Mouse (Mus musculus): ENCODE measurements around the gene Snta1. TPM values are rescaled to one million over a fixed set of nuclear protein-coding genes. Genes with fewer than 3 reads are reported as not detected.
A peak's percentile ranks its signal among the peaks of the same experiment; 100 is the strongest.

The Snta1 gene
- polyA plus RNA-seq, 1 experiment from 2014 or later = 23.7 TPM

DNA sequence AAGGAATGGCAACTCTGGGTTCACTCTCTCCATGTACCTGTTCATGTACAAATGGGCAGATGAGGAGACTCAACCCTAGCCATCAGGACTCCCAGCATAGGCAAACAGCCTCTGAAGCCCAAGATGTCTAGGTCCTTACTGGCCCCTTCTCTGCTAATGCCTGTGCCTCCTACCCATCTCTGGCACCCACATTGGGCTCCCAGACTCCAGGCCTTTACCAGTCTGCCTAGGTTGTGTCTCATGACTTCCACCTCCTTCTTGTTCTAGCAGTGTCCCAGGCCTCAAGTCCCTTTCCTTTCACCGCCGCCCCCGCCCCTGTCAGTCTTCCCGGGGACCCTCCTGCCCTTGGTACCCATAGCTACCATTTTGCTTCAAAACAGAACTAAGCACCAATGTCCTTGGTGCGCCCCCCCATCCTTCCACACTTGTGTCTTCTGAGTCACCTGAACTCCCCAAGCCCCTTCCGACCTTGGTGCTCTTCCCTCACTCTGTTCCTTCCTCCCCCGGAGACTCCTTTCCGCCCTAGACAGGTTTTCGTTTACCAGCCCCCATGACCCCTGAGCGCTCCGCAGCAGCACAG lies 746 bp downstream of the Snta1 start:
- Histone ChIP-seq H3K4me3 (ENCODE audit: control insufficient read depth in 1 of 2, insufficient read depth in 1 of 2, low read depth in 1 of 2, low read length in 2 of 2) (peak overlapping the region; percentile 62 to 81), H3K4me2 (ENCODE audit: low read length) (peak overlapping the region; percentile 77), H3K4me1 (ENCODE audit: control insufficient read depth in 2 of 2, insufficient read depth in 2 of 2, low read length in 2 of 2) (peaks cover 18 to 46% of the 10 kb centered on the region in 2 experiments), H3K9me3 (ENCODE audit: control insufficient read depth, low read length) (no peaks in the 10 kb centered on the region), H3K27ac (replicated peaks in 1 of 2; ENCODE audit: control insufficient read depth in 1 of 2, insufficient read depth in 1 of 2, low read depth in 2 of 2, low read length in 2 of 2) (peak overlapping the region; percentile 28 to 88), H3K27me3 (ENCODE audit: control insufficient read depth, insufficient read depth, low read length) (no peaks in the 10 kb centered on the region), H3K36me3 (ENCODE audit: control insufficient read depth, insufficient read depth, low read length) (peaks cover 2% of the 10 kb centered on the region; the same call in 1 of the 2 replicates), H3K9ac (ENCODE audit: low read length) (peak overlapping the region; percentile 91)
- 19% methylated on average over 11 of the region's 11 CpGs for whole genome bisulfite sequencing
- ATAC-seq (ENCODE audit: insufficient number of reproducible peaks, insufficient read depth, low FRiP score, low read depth) = no peak

DNA sequence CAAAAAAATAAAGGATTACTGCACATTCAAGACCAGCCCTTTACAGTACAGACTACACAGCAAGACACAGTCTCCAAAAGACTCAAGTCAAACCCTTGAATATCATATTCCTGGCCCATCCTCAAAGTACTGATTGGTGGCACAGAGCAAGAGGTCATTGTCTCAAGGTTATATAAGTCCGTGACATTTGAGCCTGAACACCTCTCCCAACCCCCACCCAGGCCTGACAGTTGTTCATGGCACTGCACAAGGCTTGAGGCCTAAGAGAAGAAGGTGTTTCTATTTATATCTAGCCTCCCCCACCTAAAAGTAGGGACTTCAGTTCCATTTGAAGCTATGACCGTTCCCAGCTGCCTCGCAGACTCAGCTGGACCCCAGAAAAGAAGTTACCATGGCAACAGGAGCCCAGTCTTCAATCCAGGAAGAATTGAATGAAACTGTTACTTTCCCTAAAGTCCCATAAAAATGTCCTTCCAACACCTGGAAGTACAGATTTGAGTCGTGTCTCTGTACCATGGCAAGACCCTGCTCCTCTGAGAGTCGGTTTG lies 2.4 kb downstream of the Snta1 start:
- peaks cover 10% of the 10 kb centered on the region; the same call in 1 of the 2 replicates for H3K36me3 ChIP-seq (ENCODE audit: control insufficient read depth, insufficient read depth, low read length)
- H3K27ac ChIP-seq (replicated peaks in 1 of 2; ENCODE audit: control insufficient read depth in 1 of 2, insufficient read depth in 1 of 2, low read depth in 2 of 2, low read length in 2 of 2) = peak overlapping the region; percentile 61 to 88
- no peaks in the 10 kb centered on the region for H3K9me3 ChIP-seq (ENCODE audit: control insufficient read depth, low read length)
- no peak for ATAC-seq (ENCODE audit: insufficient number of reproducible peaks, insufficient read depth, low FRiP score, low read depth)
- peaks cover 18 to 45% of the 10 kb centered on the region in 2 experiments for H3K4me1 ChIP-seq (ENCODE audit: control insufficient read depth in 2 of 2, insufficient read depth in 2 of 2, low read length in 2 of 2)
- peak overlapping the region in 1 of 2 experiments; percentile 81; a peak in 1 of 4 replicates for H3K4me3 ChIP-seq (ENCODE audit: control insufficient read depth in 1 of 2, insufficient read depth in 1 of 2, low read depth in 1 of 2, low read length in 2 of 2)
- peak overlapping the region; percentile 91; the same call in 1 of the 2 replicates for H3K9ac ChIP-seq (ENCODE audit: low read length)
- WGBS = 34% methylated on average over 5 of the region's 5 CpGs
- no peaks in the 10 kb centered on the region for H3K27me3 ChIP-seq (ENCODE audit: control insufficient read depth, insufficient read depth, low read length)
- peak overlapping the region; percentile 77 for H3K4me2 ChIP-seq (ENCODE audit: low read length)

DNA sequence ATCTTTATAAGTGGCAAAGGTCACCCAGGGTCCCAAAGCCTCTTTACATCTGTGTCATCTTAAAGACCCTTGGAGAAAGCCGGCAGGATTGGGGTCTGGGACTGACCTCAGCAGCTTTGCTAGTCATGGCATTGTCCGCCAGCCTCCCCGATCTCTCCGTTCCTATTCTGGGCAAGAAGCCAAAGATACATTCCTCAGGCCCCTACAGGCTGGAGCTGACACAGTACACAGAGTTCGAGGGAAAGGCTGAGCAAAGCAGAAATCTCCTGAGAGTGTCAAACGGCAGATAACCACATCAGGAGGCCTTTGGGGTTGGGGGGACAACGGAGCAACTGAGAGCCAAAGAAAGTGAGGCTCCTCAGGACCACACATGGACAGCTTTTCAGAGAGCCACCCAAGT lies 5.1 kb downstream of the Snta1 start:
- no peaks in the 10 kb centered on the region for H3K9me3 ChIP-seq (ENCODE audit: control insufficient read depth, low read length)
- 1% methylated on average over 7 of the region's 7 CpGs for WGBS
- ATAC-seq (ENCODE audit: insufficient number of reproducible peaks, insufficient read depth, low FRiP score, low read depth) = peak; percentile 84
- H3K27ac ChIP-seq (replicated peaks in 1 of 2; ENCODE audit: control insufficient read depth in 1 of 2, insufficient read depth in 1 of 2, low read depth in 2 of 2, low read length in 2 of 2) = peak overlapping the region; percentile 92 to 97
- peaks cover 20 to 38% of the 10 kb centered on the region in 2 experiments for H3K4me1 ChIP-seq (ENCODE audit: control insufficient read depth in 2 of 2, insufficient read depth in 2 of 2, low read length in 2 of 2)
- no peaks in the 10 kb centered on the region for H3K27me3 ChIP-seq (ENCODE audit: control insufficient read depth, insufficient read depth, low read length)
- H3K36me3 ChIP-seq (ENCODE audit: control insufficient read depth, insufficient read depth, low read length) = peaks cover 27% of the 10 kb centered on the region
- no peak overlapping the region for H3K4me3 ChIP-seq (ENCODE audit: control insufficient read depth in 1 of 2, insufficient read depth in 1 of 2, low read depth in 1 of 2, low read length in 2 of 2)
- H3K4me2 ChIP-seq (ENCODE audit: low read length) = peak overlapping the region; percentile 47
- H3K9ac ChIP-seq (ENCODE audit: low read length) = peak overlapping the region; percentile 27

DNA sequence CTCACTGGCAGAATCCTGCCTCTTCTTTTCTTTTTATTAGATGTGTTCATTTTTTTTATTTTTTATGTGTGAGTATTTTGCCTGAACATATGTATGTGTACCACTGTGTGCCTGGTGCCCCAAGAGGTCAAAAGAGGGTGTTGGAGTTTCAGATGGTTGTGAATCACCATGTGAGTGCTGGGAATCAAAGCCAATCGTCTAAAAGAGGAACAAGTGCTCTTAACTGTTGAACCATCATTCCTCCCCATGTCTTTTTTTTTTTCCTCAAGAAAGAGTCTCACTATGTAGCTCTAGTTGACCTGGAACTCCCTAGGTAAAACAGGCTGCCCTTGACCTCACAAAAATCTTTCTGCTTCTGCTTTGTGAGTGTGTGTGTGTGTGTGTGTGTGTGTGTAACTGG lies 5.9 kb downstream of the Snta1 start:
- ATAC-seq (ENCODE audit: insufficient number of reproducible peaks, insufficient read depth, low FRiP score, low read depth) = no peak
- H3K4me1 ChIP-seq (ENCODE audit: control insufficient read depth in 2 of 2, insufficient read depth in 2 of 2, low read length in 2 of 2) = peaks cover 20 to 38% of the 10 kb centered on the region in 2 experiments

DNA sequence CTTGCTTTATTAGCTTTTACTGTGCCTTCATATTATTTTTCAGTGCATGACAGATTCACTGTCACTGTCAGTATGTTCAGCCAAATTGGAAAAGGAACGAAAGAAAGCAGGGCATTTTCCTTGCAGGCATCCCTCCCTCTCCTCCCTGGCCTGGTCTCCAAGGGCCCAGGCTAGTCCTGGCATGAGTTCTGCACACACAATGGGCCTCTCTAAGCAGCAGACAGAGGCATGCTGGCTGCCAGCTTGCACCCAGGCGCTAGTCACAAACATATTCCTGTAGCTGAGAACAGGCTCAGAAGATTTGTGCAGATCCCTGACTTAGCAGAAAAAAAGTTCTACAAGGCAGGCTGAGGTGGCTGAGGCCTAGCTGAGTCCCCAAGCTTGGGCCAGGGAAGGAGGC lies 8.6 kb downstream of the Snta1 start:
- H3K9me3 ChIP-seq (ENCODE audit: control insufficient read depth, low read length) = no peaks in the 10 kb centered on the region
- peak overlapping the region in 1 of 2 experiments; percentile 10; a peak in 1 of 4 replicates for H3K27ac ChIP-seq (replicated peaks in 1 of 2; ENCODE audit: control insufficient read depth in 1 of 2, insufficient read depth in 1 of 2, low read depth in 2 of 2, low read length in 2 of 2)
- H3K4me3 ChIP-seq (ENCODE audit: control insufficient read depth in 1 of 2, insufficient read depth in 1 of 2, low read depth in 1 of 2, low read length in 2 of 2) = no peak overlapping the region
- H3K4me1 ChIP-seq (ENCODE audit: control insufficient read depth in 2 of 2, insufficient read depth in 2 of 2, low read length in 2 of 2) = peaks cover 15 to 30% of the 10 kb centered on the region in 2 experiments
- no peaks in the 10 kb centered on the region for H3K27me3 ChIP-seq (ENCODE audit: control insufficient read depth, insufficient read depth, low read length)
- peaks cover 29% of the 10 kb centered on the region for H3K36me3 ChIP-seq (ENCODE audit: control insufficient read depth, insufficient read depth, low read length)
- H3K4me2 ChIP-seq (ENCODE audit: low read length) = no peak overlapping the region
- no peak overlapping the region for H3K9ac ChIP-seq (ENCODE audit: low read length)
- ATAC-seq (ENCODE audit: insufficient number of reproducible peaks, insufficient read depth, low FRiP score, low read depth) = no peak
- 88% methylated on average over 2 of the region's 2 CpGs for WGBS

More for the DNA sequence above, 5.9 kb downstream of the Snta1 start:
- Histone ChIP-seq H3K9me3 (ENCODE audit: control insufficient read depth, low read length) (no peaks in the 10 kb centered on the region), H3K27ac (replicated peaks in 1 of 2; ENCODE audit: control insufficient read depth in 1 of 2, insufficient read depth in 1 of 2, low read depth in 2 of 2, low read length in 2 of 2) (no peak overlapping the region), H3K27me3 (ENCODE audit: control insufficient read depth, insufficient read depth, low read length) (no peaks in the 10 kb centered on the region), H3K4me2 (ENCODE audit: low read length) (no peak overlapping the region), H3K4me3 (ENCODE audit: control insufficient read depth in 1 of 2, insufficient read depth in 1 of 2, low read depth in 1 of 2, low read length in 2 of 2) (no peak overlapping the region), H3K36me3 (ENCODE audit: control insufficient read depth, insufficient read depth, low read length) (peaks cover 29% of the 10 kb centered on the region), H3K9ac (ENCODE audit: low read length) (no peak overlapping the region)
- 30% methylated on average over 1 of the region's 1 CpGs for WGBS

DNA sequence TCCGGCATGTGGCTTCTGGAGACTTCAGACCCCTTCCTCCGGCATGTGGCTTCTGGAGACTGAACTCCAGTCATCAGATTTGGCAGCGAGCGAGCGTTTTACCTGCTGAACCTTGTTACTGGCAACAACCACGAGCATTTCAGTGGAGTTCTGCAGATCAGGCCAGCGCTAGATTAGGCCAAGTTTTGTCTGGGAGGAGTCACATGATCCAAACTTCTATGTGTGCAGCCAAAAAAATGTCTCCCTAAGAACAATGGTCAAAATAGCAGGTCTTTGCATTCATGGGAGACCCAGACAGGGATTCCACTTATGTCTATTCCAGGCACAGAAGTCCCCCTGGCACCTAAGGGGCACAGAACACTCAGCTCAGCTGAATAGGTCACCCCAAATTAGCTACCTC lies 9.6 kb downstream of the Snta1 start:
- no peak for ATAC-seq (ENCODE audit: insufficient number of reproducible peaks, insufficient read depth, low FRiP score, low read depth)
- no peak overlapping the region for H3K9ac ChIP-seq (ENCODE audit: low read length)
- H3K4me3 ChIP-seq (ENCODE audit: control insufficient read depth in 1 of 2, insufficient read depth in 1 of 2, low read depth in 1 of 2, low read length in 2 of 2) = no peak overlapping the region
- H3K9me3 ChIP-seq (ENCODE audit: control insufficient read depth, low read length) = no peaks in the 10 kb centered on the region
- 72% methylated on average over 7 of the region's 7 CpGs for WGBS
- no peak overlapping the region for H3K4me2 ChIP-seq (ENCODE audit: low read length)
- H3K4me1 ChIP-seq (ENCODE audit: control insufficient read depth in 2 of 2, insufficient read depth in 2 of 2, low read length in 2 of 2) = peaks cover 10 to 19% of the 10 kb centered on the region in 2 experiments
- peak overlapping the region; percentile 16 to 47; a peak in 1 of 4 replicates for H3K27ac ChIP-seq (replicated peaks in 1 of 2; ENCODE audit: control insufficient read depth in 1 of 2, insufficient read depth in 1 of 2, low read depth in 2 of 2, low read length in 2 of 2)
- peaks cover 33% of the 10 kb centered on the region for H3K36me3 ChIP-seq (ENCODE audit: control insufficient read depth, insufficient read depth, low read length)
- no peaks in the 10 kb centered on the region for H3K27me3 ChIP-seq (ENCODE audit: control insufficient read depth, insufficient read depth, low read length)

DNA sequence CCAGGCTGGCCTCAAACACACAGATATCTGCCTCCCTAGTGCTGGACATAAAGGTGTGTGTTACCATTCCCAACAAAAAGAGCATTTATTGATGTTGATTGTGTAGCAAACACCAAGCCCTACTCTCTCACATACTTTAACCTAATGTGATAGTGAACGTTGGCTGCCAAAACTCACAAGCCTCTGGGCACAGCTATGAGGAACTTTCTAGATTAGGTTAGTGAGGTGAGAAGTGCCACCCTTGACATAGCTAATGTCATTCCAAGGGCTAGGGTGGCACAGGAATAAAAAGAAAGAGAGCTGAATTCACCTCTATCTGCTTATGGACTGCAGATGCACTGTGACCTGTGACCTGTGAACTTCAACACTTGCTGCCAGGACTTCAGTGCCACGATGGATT lies 11.4 kb downstream of the Snta1 start:
- no peaks in the 10 kb centered on the region for H3K27me3 ChIP-seq (ENCODE audit: control insufficient read depth, insufficient read depth, low read length)
- H3K9me3 ChIP-seq (ENCODE audit: control insufficient read depth, low read length) = no peaks in the 10 kb centered on the region
- H3K4me1 ChIP-seq (ENCODE audit: control insufficient read depth in 2 of 2, insufficient read depth in 2 of 2, low read length in 2 of 2) = peaks cover 5 to 13% of the 10 kb centered on the region in 2 experiments
- 0 out of 4 replicates have a peak overlapping the region, but pooled peaks of 1 of the 2 experiments have one; percentile 26 for H3K27ac ChIP-seq (replicated peaks in 1 of 2; ENCODE audit: control insufficient read depth in 1 of 2, insufficient read depth in 1 of 2, low read depth in 2 of 2, low read length in 2 of 2)
- no peak for ATAC-seq (ENCODE audit: insufficient number of reproducible peaks, insufficient read depth, low FRiP score, low read depth)
- H3K4me3 ChIP-seq (ENCODE audit: control insufficient read depth in 1 of 2, insufficient read depth in 1 of 2, low read depth in 1 of 2, low read length in 2 of 2) = no peak overlapping the region
- H3K36me3 ChIP-seq (ENCODE audit: control insufficient read depth, insufficient read depth, low read length) = peaks cover 34% of the 10 kb centered on the region
- 49% methylated on average over 2 of the region's 2 CpGs for WGBS
- no peak overlapping the region for H3K9ac ChIP-seq (ENCODE audit: low read length)
- H3K4me2 ChIP-seq (ENCODE audit: low read length) = no peak overlapping the region

All from heart, embryonic 14.5 days (tissue).